Mouse (Mus musculus) megakaryocyte, embryonic 14.5 days (primary cell): ENCODE measurements around the gene Cfl1.
"Not testable (repeated sequence)": the region's sequence is repeated elsewhere in the genome, so short reads cannot be mapped to it uniquely, and the experiment has no call there.

Experiments used
- FLI1 ChIP-seq: IDR thresholded peaks from 2 replicates; pipeline ENCODE4 v1.6.1; 2012; ENCODE audit warnings: low read length, inconsistent platforms, mixed read lengths
- GATA1 ChIP-seq: IDR thresholded peaks from 3 replicates; pipeline ENCODE4 v1.6.1; 2012; ENCODE audit warnings: mixed read lengths, low read length, inconsistent platforms, borderline replicate concordance

DNA sequence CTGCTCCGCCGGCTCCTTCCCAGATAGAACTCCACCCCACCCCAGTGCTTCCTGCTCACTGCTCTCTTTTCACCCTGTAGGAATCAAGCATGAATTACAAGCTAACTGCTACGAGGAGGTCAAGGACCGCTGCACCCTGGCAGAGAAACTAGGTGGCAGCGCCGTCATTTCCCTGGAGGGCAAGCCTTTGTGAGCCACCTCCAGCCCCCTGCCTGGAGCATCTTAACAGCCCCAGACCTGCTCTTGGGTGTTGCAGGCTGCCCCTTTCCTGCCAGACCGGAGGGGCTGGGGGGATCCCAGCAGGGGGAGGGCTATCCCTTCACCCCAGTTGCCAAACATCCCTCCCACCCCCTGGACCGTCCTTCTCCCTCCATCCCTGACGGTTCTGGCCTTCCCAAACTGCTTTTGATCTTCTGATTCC, 3.1 kb downstream of the Cfl1 start:
- not testable (repeated sequence) for TF ChIP-seq GATA1, FLI1
